Mouse (Mus musculus) MEL (cell line): ENCODE results near the gene Psen1. TPM values are rescaled to one million over a fixed set of nuclear protein-coding genes. Genes with fewer than 3 reads are reported as not detected.
A peak's percentile ranks its signal among the peaks of the same experiment; 100 is the strongest.

Experiments
- DNase-seq: peaks from one replicate; pipeline ENCODE4 v3.0.0; 2011; ENCODE audit warnings: low read depth, low spot score
- H3K27ac ChIP-seq: 2 replicates; pipeline ENCODE4 v1.5.1; 2012; ENCODE audit warnings: low read depth, mild to moderate bottlenecking, control low read depth, low read length, moderate library complexity; ENCODE audit not compliant: control insufficient read depth
- H3K27me3 ChIP-seq, 2 experiments: fragments of 150-350 bp in 1 of 2; sonication (generic) in 1 of 2; 2 replicates each; pipeline ENCODE4 v1.6.1; 2012; ENCODE audit warnings: low read length in 2 of 2, mild to moderate bottlenecking in 2 of 2, improper control_type of control experiment in 1 of 2, moderate library complexity in 1 of 2; ENCODE audit not compliant: insufficient read depth in 2 of 2, control insufficient read depth in 1 of 2
- H3K36me3 ChIP-seq, 2 experiments: 2 replicates each; pipeline ENCODE4 v1.6.1; 2012 to 2014; ENCODE audit warnings: low read length in 2 of 2, improper control_type of control experiment in 1 of 2, inconsistent platforms in 1 of 2, mild to moderate bottlenecking in 1 of 2; ENCODE audit not compliant: insufficient read depth in 2 of 2, control insufficient read depth in 1 of 2
- H3K4me1 ChIP-seq, 2 experiments: fragments of 150-350 bp in 1 of 2; sonication (generic) in 1 of 2; 2 replicates each; pipeline ENCODE4 v1.6.1; 2012; ENCODE audit warnings: low read length in 2 of 2, improper control_type of control experiment in 1 of 2, mild to moderate bottlenecking in 1 of 2; ENCODE audit not compliant: insufficient read depth in 2 of 2, control insufficient read depth in 1 of 2
- H3K4me3 ChIP-seq, 2 experiments: fragments of 150-350 bp in 1 of 2; sonication (generic) in 1 of 2; 2 replicates each; pipeline ENCODE4 v1.5.1; 2012; ENCODE audit warnings: low read depth in 2 of 2, low read length in 2 of 2, mild to moderate bottlenecking in 2 of 2, moderate library complexity in 2 of 2, control low read depth in 1 of 2, improper control_type of control experiment in 1 of 2; ENCODE audit not compliant: control insufficient read depth in 1 of 2, insufficient read depth in 1 of 2
- H3K79me2 ChIP-seq: 2 replicates; pipeline ENCODE4 v1.6.1; 2012; ENCODE audit warnings: mild to moderate bottlenecking, low read length, moderate library complexity; ENCODE audit not compliant: control insufficient read depth, poor library complexity, insufficient read depth
- H3K9ac ChIP-seq: 2 replicates; pipeline ENCODE4 v1.6.1; 2012; ENCODE audit warnings: low read depth, mild to moderate bottlenecking, control low read depth, low read length, moderate library complexity; ENCODE audit not compliant: control insufficient read depth, poor library complexity, severe bottlenecking
- H3K9me3 ChIP-seq: fragments of 150-350 bp; sonication (generic); replicated peaks from 2 replicates; pipeline ENCODE4 v1.6.1; 2012; ENCODE audit warnings: mild to moderate bottlenecking, low read length, improper control_type of control experiment, moderate library complexity; ENCODE audit not compliant: insufficient read depth
- CHD1 ChIP-seq: IDR thresholded peaks from 2 replicates; pipeline ENCODE4 v1.6.1; 2012; ENCODE audit warnings: low read depth, mild to moderate bottlenecking, inconsistent platforms, low read length, improper control_type of control experiment
- CHD2 ChIP-seq: IDR thresholded peaks from 2 replicates; pipeline ENCODE4 v1.6.1; 2011; ENCODE audit warnings: low read length, improper control_type of control experiment
- CTCF ChIP-seq, 3 experiments: IDR thresholded peaks in 2 of 3; conservative IDR thresholded peaks in 1 of 3; 2 replicates each; pipeline ENCODE4 v1.5.1; 2011 to 2012; ENCODE audit warnings: low read length in 3 of 3, low read depth in 2 of 3, mild to moderate bottlenecking in 2 of 3, improper control_type of control experiment in 1 of 3, inconsistent platforms in 1 of 3, mixed read lengths in 1 of 3, moderate library complexity in 1 of 3; ENCODE audit not compliant: control insufficient read depth in 1 of 3, insufficient read depth in 1 of 3, poor library complexity in 1 of 3, severe bottlenecking in 1 of 3
- E2F4 ChIP-seq: IDR thresholded peaks from 2 replicates; pipeline ENCODE4 v1.6.1; 2011; ENCODE audit warnings: low read depth, low read length, improper control_type of control experiment, borderline replicate concordance
- EP300 ChIP-seq, 2 experiments: IDR thresholded peaks; 2 replicates each; pipeline ENCODE4 v1.6.1; 2011; ENCODE audit warnings: improper control_type of control experiment in 2 of 2, low read length in 2 of 2, low read depth in 1 of 2, mild to moderate bottlenecking in 1 of 2
- ETS1 ChIP-seq: IDR thresholded peaks from 2 replicates; pipeline ENCODE4 v1.6.1; 2012; ENCODE audit warnings: low read depth, mild to moderate bottlenecking, inconsistent platforms, low read length, improper control_type of control experiment, moderate library complexity
- GABPA ChIP-seq: IDR thresholded peaks from 2 replicates; pipeline ENCODE4 v1.6.1; 2012; ENCODE audit warnings: low read depth, mild to moderate bottlenecking, inconsistent platforms, low read length, improper control_type of control experiment, moderate library complexity
- GATA1 ChIP-seq: IDR thresholded peaks from 2 replicates; pipeline ENCODE4 v1.6.1; 2011; ENCODE audit warnings: low read depth, low read length, improper control_type of control experiment
- HCFC1 ChIP-seq: IDR thresholded peaks from 2 replicates; pipeline ENCODE4 v1.6.1; 2012; ENCODE audit warnings: low read depth, mild to moderate bottlenecking, inconsistent platforms, low read length, improper control_type of control experiment, moderate library complexity
- KAT2A ChIP-seq: conservative IDR thresholded peaks from 2 replicates; pipeline ENCODE4 v1.6.1; 2012; ENCODE audit warnings: low read depth, low read length, improper control_type of control experiment, inconsistent platforms
- MAFK ChIP-seq: IDR thresholded peaks from 2 replicates; pipeline ENCODE4 v1.6.1; 2011; ENCODE audit warnings: low read depth, mild to moderate bottlenecking, low read length, improper control_type of control experiment, borderline replicate concordance
- MAX ChIP-seq: IDR thresholded peaks from 2 replicates; pipeline ENCODE4 v1.6.1; 2011; ENCODE audit warnings: low read length, improper control_type of control experiment
- MAZ ChIP-seq: IDR thresholded peaks from 2 replicates; pipeline ENCODE4 v1.6.1; 2012; ENCODE audit warnings: low read depth, mild to moderate bottlenecking, inconsistent platforms, low read length, improper control_type of control experiment
- MXI1 ChIP-seq: IDR thresholded peaks from 2 replicates; pipeline ENCODE4 v1.6.1; 2011; ENCODE audit warnings: mild to moderate bottlenecking, low read depth, low read length, improper control_type of control experiment
- MYC ChIP-seq: IDR thresholded peaks from 2 replicates; pipeline ENCODE4 v1.6.1; 2011; ENCODE audit warnings: low read depth, mild to moderate bottlenecking, low read length, improper control_type of control experiment, moderate library complexity
- NELFE ChIP-seq: IDR thresholded peaks from 2 replicates; pipeline ENCODE4 v1.6.1; 2011; ENCODE audit warnings: low read depth, low read length, improper control_type of control experiment
- NRF1 ChIP-seq: IDR thresholded peaks from 2 replicates; pipeline ENCODE4 v1.6.1; 2014; ENCODE audit warnings: low read depth, mild to moderate bottlenecking, inconsistent platforms, low read length, improper control_type of control experiment, moderate library complexity; ENCODE audit not compliant: poor library complexity, insufficient read depth, severe bottlenecking
- POLR2AphosphoS2 ChIP-seq: IDR thresholded peaks from 2 replicates; pipeline ENCODE4 v1.6.1; 2011; ENCODE audit warnings: low read length, improper control_type of control experiment
- RAD21 ChIP-seq: IDR thresholded peaks from 2 replicates; pipeline ENCODE4 v1.6.1; 2011; ENCODE audit warnings: mild to moderate bottlenecking, low read depth, low read length, improper control_type of control experiment
- RCOR1 ChIP-seq: IDR thresholded peaks from 2 replicates; pipeline ENCODE4 v1.6.1; 2012; ENCODE audit warnings: low read depth, mild to moderate bottlenecking, inconsistent platforms, low read length, improper control_type of control experiment
- SIN3A ChIP-seq: IDR thresholded peaks from 2 replicates; pipeline ENCODE4 v1.6.1; 2012; ENCODE audit warnings: low read length, improper control_type of control experiment, inconsistent platforms
- TAL1 ChIP-seq: IDR thresholded peaks from 2 replicates; pipeline ENCODE4 v1.6.1; 2012; ENCODE audit warnings: mild to moderate bottlenecking, inconsistent platforms, low read length, moderate library complexity, mixed read lengths
- TCF12 ChIP-seq: IDR thresholded peaks from 2 replicates; pipeline ENCODE4 v1.6.1; 2014; ENCODE audit warnings: low read depth, mild to moderate bottlenecking, inconsistent platforms, low read length, improper control_type of control experiment, moderate library complexity
- UBTF ChIP-seq: IDR thresholded peaks from 2 replicates; pipeline ENCODE4 v1.6.1; 2012; ENCODE audit warnings: low read depth, mild to moderate bottlenecking, inconsistent platforms, low read length, improper control_type of control experiment, moderate library complexity, borderline replicate concordance; ENCODE audit not compliant: insufficient read depth
- USF1 ChIP-seq: IDR thresholded peaks from 2 replicates; pipeline ENCODE4 v1.6.1; 2014; ENCODE audit warnings: low read depth, mild to moderate bottlenecking, inconsistent platforms, low read length, improper control_type of control experiment, moderate library complexity
- USF2 ChIP-seq, 2 experiments: IDR thresholded peaks; 2 replicates each; pipeline ENCODE4 v1.6.1; 2011 to 2012; ENCODE audit warnings: improper control_type of control experiment in 2 of 2, low read length in 2 of 2, borderline replicate concordance in 1 of 2, inconsistent platforms in 1 of 2, low read depth in 1 of 2, mild to moderate bottlenecking in 1 of 2; ENCODE audit not compliant: insufficient read depth in 1 of 2
- ZC3H11A ChIP-seq: IDR thresholded peaks from 2 replicates; pipeline ENCODE4 v1.6.1; 2012; ENCODE audit warnings: low read depth, mild to moderate bottlenecking, inconsistent platforms, low read length, improper control_type of control experiment
- ZKSCAN1 ChIP-seq: IDR thresholded peaks from 2 replicates; pipeline ENCODE4 v1.6.1; 2012; ENCODE audit warnings: low read depth, mild to moderate bottlenecking, inconsistent platforms, low read length, improper control_type of control experiment, moderate library complexity
- ZMIZ1 ChIP-seq: IDR thresholded peaks from 2 replicates; pipeline ENCODE4 v1.6.1; 2012; ENCODE audit warnings: low read depth, mild to moderate bottlenecking, inconsistent platforms, low read length, improper control_type of control experiment, moderate library complexity
- ZNF384 ChIP-seq: IDR thresholded peaks from 2 replicates; pipeline ENCODE4 v1.6.1; 2012; ENCODE audit warnings: low read depth, mild to moderate bottlenecking, inconsistent platforms, low read length, improper control_type of control experiment
- polyA plus RNA-seq, 2 experiments: library from polyadenylated mRNA; stranded (reverse) in 1 of 2; unstranded in 1 of 2; fragments of >175 nt in 1 of 2; fragments of >200 nt in 1 of 2; gene quantifications; 2 replicates each; pipeline versions ENCODE4 v1.2.1 to v1.2.4; 2012; ENCODE audit warnings: low replicate concordance in 2 of 2, low read depth in 1 of 2; ENCODE audit not compliant: insufficient read length in 2 of 2, insufficient read depth in 1 of 2, missing spikeins in 1 of 2
- total RNA-seq: library from RNA; depleted of rRNA; stranded (reverse); fragments of 300-350 nt; gene quantifications from 2 replicates; pipeline ENCODE4 v1.2.3, GENCODE M21; 2012

The Psen1 gene
- total and polyA plus RNA-seq, 3 experiments = 45.4 to 63.5 TPM; not detected in 1

DNA sequence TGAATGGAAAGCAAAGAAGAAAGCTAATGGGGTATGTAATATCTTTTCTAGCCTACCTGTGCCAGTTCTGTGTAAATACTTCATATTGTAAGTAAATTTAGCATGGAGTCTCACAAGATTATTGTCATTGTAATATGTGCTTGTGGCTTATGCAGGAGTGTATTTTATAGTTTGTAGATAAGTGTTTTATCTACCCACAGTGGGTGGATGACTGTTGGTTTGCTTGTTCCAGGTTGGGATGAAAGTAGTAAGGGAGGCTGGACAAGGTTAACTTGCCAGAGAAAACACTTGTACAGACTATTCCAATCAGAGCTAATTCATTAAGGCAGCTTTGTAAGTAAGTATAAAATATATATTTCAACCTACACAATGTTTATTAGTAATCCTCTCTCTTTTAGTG, 36.5 kb upstream of the Psen1 start:
- H3K4me3 ChIP-seq = no peak overlapping the region
- H3K9me3 ChIP-seq = no peaks in the 10 kb centered on the region
- no peaks in the 10 kb centered on the region for H3K27me3 ChIP-seq
- TF ChIP-seq MAFK = no peak
- TF ChIP-seq UBTF = no peak
- peak; percentile 61; the same call in 1 of the 2 replicates for TF ChIP-seq RCOR1
- peak; percentile 74 for TF ChIP-seq GATA1
- TF ChIP-seq USF1 = no peak
- TF ChIP-seq ZNF384 = no peak
- no peak for TF ChIP-seq USF2 (IDR thresholded peaks at IDR 0.05; ENCODE audit: borderline replicate concordance in 1 of 2, insufficient read depth in 1 of 2, low read depth in 1 of 2, low read length in 2 of 2)
- TF ChIP-seq TCF12 = 0 out of 2 replicates have a peak, but pooled peaks have one; percentile 9
- TF ChIP-seq ETS1 = peak; percentile 31; the same call in 1 of the 2 replicates
- TF ChIP-seq MAZ = no peak
- TF ChIP-seq ZKSCAN1 = no peak
- no peak for TF ChIP-seq NELFE
- TF ChIP-seq ZC3H11A = no peak
- peak; percentile 74 to 76 for TF ChIP-seq EP300 (IDR thresholded peaks at IDR 0.05; ENCODE audit: low read depth in 1 of 2, low read length in 2 of 2)
- TF ChIP-seq NRF1 = no peak
- no peak for TF ChIP-seq RAD21
- TF ChIP-seq MYC = no peak
- TF ChIP-seq E2F4 = no peak
- no peak for TF ChIP-seq SIN3A
- H3K36me3 ChIP-seq = peaks cover 37 to 68% of the 10 kb centered on the region in 2 experiments
- DNase-seq = peak; percentile 26
- H3K27ac ChIP-seq = no peak overlapping the region
- H3K9ac ChIP-seq = no peak overlapping the region
- peaks cover 5 to 16% of the 10 kb centered on the region in 2 experiments for H3K4me1 ChIP-seq
- peaks cover 4% of the 10 kb centered on the region; the same call in 1 of the 2 replicates for H3K79me2 ChIP-seq

DNA sequence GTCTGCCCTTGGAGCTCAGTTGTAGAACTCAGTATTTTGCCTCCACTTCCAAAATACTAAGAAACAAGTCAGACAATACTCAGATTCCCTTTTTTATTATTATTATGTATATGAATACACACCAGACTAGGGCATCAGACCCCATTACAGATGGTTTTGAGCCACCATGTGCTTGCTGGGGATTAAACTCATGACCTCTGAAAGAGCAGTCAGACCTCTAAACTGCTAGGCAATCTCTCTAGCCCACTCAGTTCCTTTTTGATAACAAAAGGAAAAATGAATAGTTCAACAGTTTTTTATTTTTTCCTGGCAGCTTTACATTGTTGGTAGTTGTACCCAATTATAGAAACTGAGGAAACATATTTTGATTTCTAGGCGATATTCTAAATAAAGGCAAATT, 2.5 kb upstream of the Psen1 start:
- H3K4me1 ChIP-seq = peaks cover 4% of the 10 kb centered on the region in 2 experiments; a peak in 1 of 4 replicates
- no peak overlapping the region for H3K9ac ChIP-seq
- H3K27ac ChIP-seq = peak overlapping the region; percentile 19
- peak; percentile 41 for DNase-seq
- H3K27me3 ChIP-seq = no peaks in the 10 kb centered on the region
- H3K4me3 ChIP-seq = no peak overlapping the region
- H3K79me2 ChIP-seq = peaks cover 17% of the 10 kb centered on the region
- peaks cover 21 to 24% of the 10 kb centered on the region in 2 experiments for H3K36me3 ChIP-seq
- H3K9me3 ChIP-seq = no peaks in the 10 kb centered on the region
- TF ChIP-seq GABPA (no peak), ZC3H11A (no peak), TAL1 (no peak; the same call in 1 of the 2 replicates), RAD21 (no peak), NELFE (no peak), MAX (peak; percentile 64), POLR2AphosphoS2 (no peak; the same call in 1 of the 2 replicates), USF1 (no peak), MYC (peak; percentile 60; the same call in 1 of the 2 replicates), CHD1 (no peak), UBTF (no peak), CHD2 (no peak), RCOR1 (peak; percentile 44; the same call in 1 of the 2 replicates), KAT2A (no peak), CTCF (IDR thresholded peaks at IDR 0.05 in 2 of 3, conservative IDR thresholded peaks at IDR 0.05 in 1 of 3; ENCODE audit: control insufficient read depth in 1 of 3, insufficient read depth in 1 of 3, low read depth in 2 of 3, low read length in 3 of 3, poor library complexity in 1 of 3, severe bottlenecking in 1 of 3) (no peak), ZKSCAN1 (no peak), USF2 (IDR thresholded peaks at IDR 0.05; ENCODE audit: borderline replicate concordance in 1 of 2, insufficient read depth in 1 of 2, low read depth in 1 of 2, low read length in 2 of 2) (no peak), HCFC1 (no peak), ETS1 (no peak), MXI1 (no peak), ZMIZ1 (no peak; the same call in 1 of the 2 replicates)
